Mouse (Mus musculus) embryonic fibroblast, embryonic 13.5 days (primary cell): Measurements from ENCODE around the gene Wdr25. TPM values are rescaled to one million over a fixed set of nuclear protein-coding genes. Genes with fewer than 3 reads are reported as not detected.

Experiments used
- H3K27ac ChIP-seq: 2 replicates; pipeline ENCODE4 v1.5.1; 2012; ENCODE audit warnings: low read length, control low read depth, inconsistent platforms; ENCODE audit not compliant: insufficient read depth
- H3K4me1 ChIP-seq: 2 replicates; pipeline ENCODE4 v1.6.1; 2011; ENCODE audit warnings: low read length; ENCODE audit not compliant: control insufficient read depth, insufficient read depth
- H3K4me3 ChIP-seq: 2 replicates; pipeline ENCODE4 v1.5.1; 2011; ENCODE audit warnings: mild to moderate bottlenecking, control low read depth, low read length; ENCODE audit not compliant: insufficient read depth
- CTCF ChIP-seq: IDR thresholded peaks from 2 replicates; pipeline ENCODE4 v1.5.1; 2011; ENCODE audit warnings: mild to moderate bottlenecking, control low read depth, low read length, moderate library complexity, borderline replicate concordance; ENCODE audit not compliant: insufficient read depth
- POLR2A ChIP-seq: IDR thresholded peaks from 2 replicates; pipeline ENCODE4 v1.6.1; 2011; ENCODE audit warnings: low read depth, mild to moderate bottlenecking, control low read depth, low read length, moderate library complexity
- polyA plus RNA-seq: library from polyadenylated mRNA; stranded (reverse); fragments of >200 nt; gene quantifications from 2 replicates; pipeline ENCODE4 v1.2.4, GENCODE M21; 2011; ENCODE audit warnings: low read depth; ENCODE audit not compliant: missing spikeins, insufficient read length

Gene Wdr25
- polyA plus RNA-seq, 1 experiment = 4.8 TPM

- TF ChIP-seq CTCF = no peak
- TF ChIP-seq POLR2A = no peak
Measured at GRCm38 (mm10) chr12:108858486-108858885, 34.9 kb upstream of the Wdr25 start.

GRCm38 (mm10) chr12:108865007-108865494 lies 28.4 kb upstream of the Wdr25 start:
- Histone ChIP-seq H3K4me1 (no peaks in the 10 kb centered on the region), H3K4me3 (no peak overlapping the region), H3K27ac (no peak overlapping the region; the same call in 1 of the 2 replicates)
- TF ChIP-seq POLR2A = no peak
- TF ChIP-seq CTCF = no peak

More at GRCm38 (mm10) chr12:108858486-108858885, 34.9 kb upstream of the Wdr25 start:
- H3K4me1 ChIP-seq = 0 out of 2 replicates have a peak, but pooled peaks cover 5% of the 10 kb centered on the region
- H3K4me3 ChIP-seq = no peak overlapping the region
- H3K27ac ChIP-seq = no peak overlapping the region; the same call in 1 of the 2 replicates

- Histone ChIP-seq H3K4me1 (no peaks in the 10 kb centered on the region), H3K4me3 (no peak overlapping the region), H3K27ac (no peak overlapping the region)
- TF ChIP-seq POLR2A (no peak), CTCF (no peak)
Measured at GRCm38 (mm10) chr12:108869575-108869974, 23.9 kb upstream of the Wdr25 start.

- Histone ChIP-seq H3K27ac (no peak overlapping the region), H3K4me1 (no peaks in the 10 kb centered on the region), H3K4me3 (no peak overlapping the region)
- TF ChIP-seq CTCF = no peak
- TF ChIP-seq POLR2A = no peak
Measured at GRCm38 (mm10) chr12:108873122-108873521, 20.3 kb upstream of the Wdr25 start.

GRCm38 (mm10) chr12:108879138-108879537 lies 14.3 kb upstream of the Wdr25 start:
- Histone ChIP-seq H3K27ac (no peak overlapping the region), H3K4me3 (no peak overlapping the region), H3K4me1 (no peaks in the 10 kb centered on the region)
- TF ChIP-seq CTCF = no peak
- TF ChIP-seq POLR2A = no peak

GRCm38 (mm10) chr12:108880606-108881005 lies 12.8 kb upstream of the Wdr25 start:
- TF ChIP-seq CTCF = no peak
- TF ChIP-seq POLR2A = no peak
- no peak overlapping the region for H3K4me3 ChIP-seq
- no peak overlapping the region for H3K27ac ChIP-seq
- no peaks in the 10 kb centered on the region for H3K4me1 ChIP-seq

GRCm38 (mm10) chr12:108881192-108881591 lies 12.2 kb upstream of the Wdr25 start:
- Histone ChIP-seq H3K4me3 (no peak overlapping the region), H3K4me1 (peaks cover 4% of the 10 kb centered on the region), H3K27ac (no peak overlapping the region)
- TF ChIP-seq CTCF (no peak), POLR2A (no peak)

GRCm38 (mm10) chr12:108882776-108883175 lies 10.7 kb upstream of the Wdr25 start:
- TF ChIP-seq CTCF (no peak), POLR2A (no peak)
- peaks cover 5% of the 10 kb centered on the region for H3K4me1 ChIP-seq
- no peak overlapping the region for H3K4me3 ChIP-seq
- H3K27ac ChIP-seq = no peak overlapping the region

GRCm38 (mm10) chr12:108885906-108886305 lies 7.5 kb upstream of the Wdr25 start:
- no peak overlapping the region for H3K4me3 ChIP-seq
- peaks cover 5% of the 10 kb centered on the region for H3K4me1 ChIP-seq
- H3K27ac ChIP-seq = no peak overlapping the region
- TF ChIP-seq POLR2A (no peak), CTCF (no peak)

- H3K4me1 ChIP-seq = peaks cover 5% of the 10 kb centered on the region
Measured at GRCm38 (mm10) chr12:108887077-108887476, 6.4 kb upstream of the Wdr25 start.

GRCm38 (mm10) chr12:108888632-108889031 lies 4.8 kb upstream of the Wdr25 start:
- no peak for TF ChIP-seq POLR2A
- TF ChIP-seq CTCF = no peak
- no peak overlapping the region for H3K27ac ChIP-seq
- peaks cover 9% of the 10 kb centered on the region for H3K4me1 ChIP-seq
- H3K4me3 ChIP-seq = no peak overlapping the region

More at GRCm38 (mm10) chr12:108887077-108887476, 6.4 kb upstream of the Wdr25 start:
- H3K27ac ChIP-seq = no peak overlapping the region
- H3K4me3 ChIP-seq = no peak overlapping the region
- TF ChIP-seq CTCF (no peak), POLR2A (no peak)
